Mouse (Mus musculus): ENCODE results near the gene Atpaf1.

- no peak for TF ChIP-seq CTCF (IDR thresholded peaks at IDR 0.05; ENCODE audit: borderline replicate concordance, insufficient read depth, low read depth, low read length)
- no peak for TF ChIP-seq POLR2A (IDR thresholded peaks at IDR 0.05; ENCODE audit: borderline replicate concordance, insufficient read depth, low read length)
These were observed 46.6 kb downstream of the Atpaf1 start for GRCm38 (mm10) chr4:115831221-115831620.

All from cerebellum, adult 2 months (tissue).